Mouse (Mus musculus): ENCODE results near the gene Osbpl6.

The Osbpl6 gene

GRCm38 (mm10) chr2:76426816-76427215, 20.5 kb downstream of the Osbpl6 start:
- DNase-seq, result no peak

- no peak for DNase-seq
These were observed 23.0 kb downstream of the Osbpl6 start for GRCm38 (mm10) chr2:76429318-76429717.

DNA sequence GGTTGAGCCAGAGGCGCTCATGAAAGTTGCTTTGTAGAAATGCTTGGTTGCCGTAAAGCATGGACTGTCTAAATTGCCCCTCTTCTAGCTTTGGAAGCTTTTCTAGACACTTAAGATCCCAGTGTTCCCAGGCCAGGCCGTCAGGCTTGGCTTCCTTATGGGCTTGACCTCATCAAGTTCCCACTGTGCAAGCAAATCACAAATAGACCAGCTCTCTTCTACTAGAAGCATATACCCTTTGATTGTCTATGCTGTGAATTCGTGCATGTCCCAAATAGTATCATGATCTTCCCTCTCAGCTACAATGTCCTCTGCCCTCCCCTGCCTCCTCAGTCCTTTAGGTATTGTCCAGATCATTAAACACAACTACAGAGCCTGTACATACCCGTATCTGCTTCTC, 23.5 kb downstream of the Osbpl6 start:
- no peak for DNase-seq

DNA sequence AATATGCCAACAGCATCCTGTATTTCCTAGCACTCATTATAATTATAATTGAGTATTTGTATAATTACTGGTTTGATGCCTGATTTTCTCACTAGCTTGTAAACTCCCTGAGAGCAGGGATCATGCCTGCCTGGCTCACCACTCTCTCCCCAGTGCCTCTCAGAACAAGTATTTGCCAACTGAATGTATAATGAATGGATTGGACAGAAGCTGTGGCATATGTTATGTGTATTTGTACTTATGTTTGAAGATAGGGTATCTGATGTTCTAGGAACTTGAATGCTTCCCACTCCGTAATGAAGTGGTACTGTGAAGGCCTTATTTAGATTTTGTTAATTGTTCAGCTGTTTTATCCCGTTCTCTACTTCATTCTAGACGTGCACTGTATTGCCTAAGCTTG, 24.2 kb downstream of the Osbpl6 start:
- DNase-seq, result no peak

DNA sequence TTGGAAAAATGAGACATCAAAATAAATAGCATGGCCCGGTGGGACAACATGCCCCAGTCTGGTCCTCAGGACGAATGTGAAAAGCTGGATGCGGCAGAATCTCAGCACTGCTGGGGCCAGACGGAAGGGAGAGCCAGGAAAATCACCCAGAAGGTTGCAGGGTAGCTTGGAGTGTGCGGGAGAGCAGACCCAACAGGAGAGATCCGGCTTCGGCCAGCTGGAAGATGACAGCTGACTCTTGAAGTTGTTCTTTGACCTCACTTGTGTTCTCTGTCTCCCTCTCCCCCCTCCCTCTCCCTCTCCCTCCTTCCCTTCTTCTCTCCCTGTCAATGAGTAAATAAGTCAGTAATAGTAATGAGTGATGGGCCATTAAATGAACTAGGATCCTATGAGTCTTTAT, 27.9 kb downstream of the Osbpl6 start:
- DNase-seq, result no peak

GRCm38 (mm10) chr2:76435667-76436239, 29.4 kb downstream of the Osbpl6 start:
- no peak for DNase-seq

GRCm38 (mm10) chr2:76437372-76437771, 31.1 kb downstream of the Osbpl6 start:
- DNase-seq, result no peak

DNA sequence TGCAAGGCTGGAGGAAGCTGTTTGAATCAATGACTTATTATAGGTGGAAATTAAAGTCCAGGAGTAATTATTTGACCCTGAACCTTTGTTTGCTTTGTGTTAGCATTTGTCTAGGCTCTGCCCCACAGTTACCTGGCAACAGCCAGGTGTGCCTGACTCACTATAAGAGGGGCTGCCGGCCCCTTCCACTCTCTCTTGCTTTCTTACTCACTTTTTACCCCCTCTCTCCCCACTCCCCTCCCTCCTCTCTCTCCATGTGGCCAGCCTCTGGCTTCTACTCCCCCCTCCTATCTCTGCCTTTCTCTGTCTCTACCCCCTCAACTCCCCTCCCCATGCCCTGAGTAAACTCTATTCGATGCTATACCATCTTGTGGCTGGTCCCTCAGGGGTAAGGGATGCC, 33.2 kb downstream of the Osbpl6 start:
- DNase-seq, result no peak

GRCm38 (mm10) chr2:76442086-76442485, 35.8 kb downstream of the Osbpl6 start:
- peak; percentile 15 for DNase-seq

- no peak for DNase-seq
These were observed 43.6 kb downstream of the Osbpl6 start for GRCm38 (mm10) chr2:76449836-76450355.

GRCm38 (mm10) chr2:76466723-76467122, 60.4 kb downstream of the Osbpl6 start:
- DNase-seq, result no peak

GRCm38 (mm10) chr2:76468204-76468603, 61.9 kb downstream of the Osbpl6 start:
- DNase-seq, result no peak

DNA sequence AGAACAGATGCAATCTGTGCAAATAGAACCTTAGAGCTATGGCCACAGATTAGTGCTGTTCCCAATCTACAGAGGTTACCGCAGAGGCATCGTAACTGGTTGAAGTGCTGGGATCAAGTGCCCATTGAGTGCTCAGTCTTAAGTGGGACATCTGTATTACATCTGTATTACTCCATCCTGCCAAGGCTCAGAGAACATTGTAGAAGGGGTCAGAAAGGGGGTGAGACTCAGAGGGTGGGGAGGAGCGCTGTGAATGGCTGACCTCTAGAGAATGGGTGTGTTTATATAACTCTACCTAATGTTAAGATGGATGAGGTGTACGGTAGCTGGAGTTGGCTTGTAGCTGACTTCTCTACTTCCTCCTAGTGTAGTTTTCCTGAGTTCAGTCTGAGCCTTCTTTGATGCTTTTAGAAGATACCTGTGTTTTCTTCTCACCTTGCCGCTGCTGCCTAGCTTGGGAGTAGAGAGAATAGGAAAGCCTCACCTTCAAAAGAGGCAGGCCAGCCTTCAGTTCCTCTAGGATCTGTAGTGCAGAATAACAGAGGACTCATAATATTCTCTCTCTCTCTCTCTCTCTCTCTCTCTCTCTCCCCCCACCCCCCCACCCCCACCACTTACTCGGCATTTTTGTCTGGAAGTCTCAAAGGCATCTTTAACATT, 62.9 kb downstream of the Osbpl6 start:
- DNase-seq, result no peak

- DNase-seq, result no peak
These were observed 63.4 kb downstream of the Osbpl6 start for GRCm38 (mm10) chr2:76469751-76470099.

- DNase-seq, result no peak
These were observed 64.1 kb downstream of the Osbpl6 start for GRCm38 (mm10) chr2:76470391-76470790.

GRCm38 (mm10) chr2:76475788-76476187, 69.5 kb downstream of the Osbpl6 start:
- DNase-seq, result no peak

- peak; percentile 48 for DNase-seq
These were observed 82.5 kb downstream of the Osbpl6 start for GRCm38 (mm10) chr2:76488764-76489163.

DNA sequence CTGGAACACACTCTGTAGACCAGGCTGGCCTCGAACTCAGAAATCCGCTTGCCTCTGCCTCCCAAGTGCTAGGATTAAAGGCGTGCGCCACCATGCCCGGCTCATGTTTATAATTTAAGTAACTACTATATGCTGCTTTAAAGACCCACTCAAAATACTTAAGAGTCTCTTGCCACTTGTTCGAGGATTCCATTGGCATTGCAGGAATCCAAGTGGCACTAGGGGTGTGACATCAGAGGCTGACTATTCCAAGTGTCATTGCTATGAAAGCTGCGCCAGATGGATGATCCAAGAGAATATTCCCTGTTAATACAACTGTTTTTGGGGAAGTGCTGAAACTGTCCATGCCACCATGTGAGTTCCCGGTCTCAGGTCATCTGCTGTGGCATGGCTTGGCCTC, 83.9 kb downstream of the Osbpl6 start:
- no peak for DNase-seq

DNA sequence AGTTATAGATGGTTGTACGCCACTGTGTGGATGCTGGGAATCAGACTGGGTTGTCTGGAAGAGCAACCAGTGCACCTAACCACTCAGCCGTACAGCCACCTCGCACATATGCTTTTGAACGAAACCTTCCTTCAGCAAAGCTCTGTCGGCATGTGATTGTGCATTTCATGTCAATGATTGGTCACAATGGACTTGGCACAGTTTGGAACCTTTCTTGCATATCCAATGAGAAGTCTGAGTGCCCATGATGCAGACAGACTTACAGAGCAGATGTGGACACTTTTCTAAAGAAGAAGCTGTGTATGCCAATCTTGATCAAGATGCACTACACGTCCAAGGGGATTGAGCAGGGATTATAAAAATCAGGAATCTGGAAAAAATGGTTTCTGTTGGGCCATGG, 85.1 kb downstream of the Osbpl6 start:
- no peak for DNase-seq

GRCm38 (mm10) chr2:76492224-76492623, 85.9 kb downstream of the Osbpl6 start:
- no peak for DNase-seq

- no peak for DNase-seq
These were observed 89.9 kb downstream of the Osbpl6 start for GRCm38 (mm10) chr2:76496006-76496748.

- DNase-seq, result no peak
These were observed 90.4 kb downstream of the Osbpl6 start for GRCm38 (mm10) chr2:76496749-76497140.

GRCm38 (mm10) chr2:76498891-76499290, 92.6 kb downstream of the Osbpl6 start:
- DNase-seq, result no peak

All from retina, postnatal 1 day (tissue).